Mouse (Mus musculus) fat pad, adult 2 months (tissue): ENCODE results near the gene Wipf2.

Experiments used
- DNase-seq: peaks from one replicate; pipeline ENCODE4 v3.0.0-alpha.2; 2011; ENCODE audit warnings: low read depth, low spot score; ENCODE audit errors: extremely low read depth

Gene Wipf2

GRCm38 (mm10) chr11:98941826-98942550 lies 78.5 kb downstream of the Wipf2 start:
- DNase-seq, result no peak

- DNase-seq, result no peak
Observed at GRCm38 (mm10) chr11:98942555-98942922, 79.1 kb downstream of the Wipf2 start.

GRCm38 (mm10) chr11:98942923-98943641 lies 79.6 kb downstream of the Wipf2 start:
- no peak for DNase-seq

GRCm38 (mm10) chr11:98943741-98944461 lies 80.5 kb downstream of the Wipf2 start:
- DNase-seq, result no peak

GRCm38 (mm10) chr11:98944897-98945604 lies 81.6 kb downstream of the Wipf2 start:
- no peak for DNase-seq

GRCm38 (mm10) chr11:98945605-98945977 lies 82.2 kb downstream of the Wipf2 start:
- DNase-seq, result no peak

- no peak for DNase-seq
Observed at GRCm38 (mm10) chr11:98947969-98948569, 84.6 kb downstream of the Wipf2 start.

GRCm38 (mm10) chr11:98949242-98949957 lies 86.0 kb downstream of the Wipf2 start:
- no peak for DNase-seq

- DNase-seq, result no peak
Observed at GRCm38 (mm10) chr11:98949958-98950460, 86.6 kb downstream of the Wipf2 start.

- no peak for DNase-seq
Observed at GRCm38 (mm10) chr11:98950484-98950883, 87.0 kb downstream of the Wipf2 start.

GRCm38 (mm10) chr11:98951026-98951906 lies 87.8 kb downstream of the Wipf2 start:
- no peak for DNase-seq

- no peak for DNase-seq
Observed at GRCm38 (mm10) chr11:98952111-98952510, 88.7 kb downstream of the Wipf2 start.

GRCm38 (mm10) chr11:98952736-98953135 lies 89.3 kb downstream of the Wipf2 start:
- DNase-seq, result no peak

GRCm38 (mm10) chr11:98953361-98953760 lies 89.9 kb downstream of the Wipf2 start:
- no peak for DNase-seq

- DNase-seq, result no peak
Observed at GRCm38 (mm10) chr11:98953835-98954320, 90.4 kb downstream of the Wipf2 start.

- DNase-seq, result no peak
Observed at GRCm38 (mm10) chr11:98954373-98954772, 90.9 kb downstream of the Wipf2 start.
